Mouse (Mus musculus) kidney, adult 18-20 months (tissue): ENCODE results near the gene Rbms3.

ENCODE experiments used
- DNase-seq: peaks from one replicate; pipeline ENCODE4 v3.0.0; 2021

Rbms3 gene

DNA sequence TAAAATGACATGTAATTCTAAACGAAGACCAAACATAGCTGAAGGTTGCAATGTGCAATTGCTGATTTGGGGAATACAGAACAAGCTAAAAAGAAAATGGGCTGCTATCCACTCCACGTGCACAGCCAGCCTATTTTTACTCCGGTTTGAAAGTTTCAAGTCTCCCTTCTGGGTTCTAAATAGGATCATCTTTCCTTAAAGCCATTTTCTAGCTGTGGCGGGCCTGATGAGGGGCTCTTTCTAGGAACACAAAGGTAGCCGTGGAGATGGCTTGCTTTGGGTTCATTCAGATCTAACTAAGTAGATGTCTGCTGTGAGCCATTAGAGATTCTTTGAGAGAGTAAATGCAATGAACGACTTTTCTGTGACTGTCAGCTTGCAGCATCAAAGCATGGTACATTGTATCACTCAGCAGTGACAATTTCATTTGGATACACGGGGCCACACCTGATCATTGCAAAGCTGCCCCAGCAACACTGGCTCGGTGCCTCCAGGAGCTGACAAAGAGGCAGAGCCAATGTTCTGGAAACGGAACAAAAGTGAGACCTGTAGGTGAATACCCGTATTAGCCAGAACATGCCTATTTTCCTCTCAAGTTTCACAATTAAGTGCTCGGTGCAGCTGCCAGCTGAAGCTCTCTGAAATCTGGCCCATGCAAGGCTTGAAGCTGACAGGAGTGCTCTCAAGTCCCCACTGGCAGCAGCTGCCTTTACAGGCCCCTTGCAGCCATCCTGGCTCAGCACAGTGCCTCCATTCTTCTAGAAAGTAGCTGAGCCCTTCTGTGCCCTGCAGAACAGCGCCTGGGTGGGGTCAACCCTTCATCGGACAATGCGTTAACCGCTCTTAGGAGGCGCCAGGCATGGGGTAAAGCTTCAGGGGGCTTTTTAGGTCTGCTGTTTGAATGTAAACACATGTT is 822.3 kb downstream of the Rbms3 start:
- no peak for DNase-seq

DNA sequence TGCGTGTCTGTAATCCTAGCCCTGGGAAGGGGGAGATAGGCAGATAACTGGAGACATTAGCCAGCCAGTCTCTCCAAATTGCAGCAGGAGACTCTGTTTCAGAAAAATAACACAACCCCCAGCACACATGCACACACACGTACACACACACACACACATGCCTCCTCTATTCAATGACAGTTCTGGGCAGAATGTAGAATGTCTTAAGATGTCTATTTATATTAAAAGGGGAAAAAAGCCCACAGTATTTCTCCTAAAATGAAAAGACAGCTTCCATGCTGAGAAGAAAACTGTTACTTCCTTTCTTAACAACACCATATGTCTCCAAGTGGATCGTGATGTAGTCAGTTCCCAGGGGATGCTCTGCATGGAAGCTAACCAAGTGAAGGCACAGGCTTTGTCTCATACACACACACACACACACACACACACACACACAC is 826.4 kb downstream of the Rbms3 start:
- DNase-seq = no peak

DNA sequence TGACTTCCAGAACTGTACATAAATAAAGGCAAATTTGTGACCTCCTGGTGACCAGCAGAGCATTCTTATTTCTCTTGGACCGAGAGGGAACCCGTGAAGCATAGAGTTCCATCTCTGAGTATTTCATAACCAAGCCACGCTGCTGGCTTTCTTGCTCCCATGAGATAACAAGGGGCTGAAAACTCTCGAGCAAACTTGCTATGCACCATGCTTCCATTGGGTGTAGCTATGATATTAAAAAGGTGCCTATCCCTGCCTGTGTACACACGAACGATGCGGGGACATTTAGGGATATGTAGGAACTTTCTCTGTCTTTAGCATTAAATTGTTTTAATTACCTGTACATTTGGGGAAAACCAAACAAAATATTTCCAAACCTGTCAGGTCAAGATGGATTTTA is 827.1 kb downstream of the Rbms3 start:
- no peak for DNase-seq

DNA sequence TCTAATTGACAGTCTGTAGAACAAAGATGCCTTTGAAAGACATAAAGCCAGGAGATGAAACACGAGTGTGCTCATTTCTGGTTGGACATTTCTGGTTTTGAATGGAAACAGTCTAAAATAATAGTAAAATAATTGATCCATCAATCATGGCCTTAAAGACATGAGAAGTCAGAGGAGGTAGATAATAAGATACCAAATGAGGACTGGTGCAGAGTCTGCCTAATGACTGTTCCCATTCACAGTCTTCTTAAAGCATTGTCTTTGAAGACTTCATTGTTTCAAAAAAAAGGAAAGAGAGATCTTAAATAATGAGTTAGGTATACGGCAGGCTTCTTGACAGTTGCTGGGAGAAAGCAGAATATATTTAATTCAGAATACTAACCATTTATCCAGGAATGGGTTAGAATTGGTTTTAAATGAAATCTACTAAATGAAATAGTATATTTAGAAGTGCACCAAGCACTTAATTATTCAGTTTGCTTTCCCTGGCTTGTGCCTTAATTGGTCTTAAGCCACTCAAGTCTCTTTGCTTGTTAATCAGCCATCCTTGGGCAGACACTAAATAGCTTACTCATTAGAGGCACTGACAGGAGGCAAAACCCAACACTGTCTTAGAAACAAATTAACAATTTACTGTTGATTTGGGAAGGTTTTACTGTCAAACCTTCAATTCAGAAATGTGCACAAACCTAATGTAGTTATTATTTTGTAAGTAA is 834.3 kb downstream of the Rbms3 start:
- no peak for DNase-seq

DNA sequence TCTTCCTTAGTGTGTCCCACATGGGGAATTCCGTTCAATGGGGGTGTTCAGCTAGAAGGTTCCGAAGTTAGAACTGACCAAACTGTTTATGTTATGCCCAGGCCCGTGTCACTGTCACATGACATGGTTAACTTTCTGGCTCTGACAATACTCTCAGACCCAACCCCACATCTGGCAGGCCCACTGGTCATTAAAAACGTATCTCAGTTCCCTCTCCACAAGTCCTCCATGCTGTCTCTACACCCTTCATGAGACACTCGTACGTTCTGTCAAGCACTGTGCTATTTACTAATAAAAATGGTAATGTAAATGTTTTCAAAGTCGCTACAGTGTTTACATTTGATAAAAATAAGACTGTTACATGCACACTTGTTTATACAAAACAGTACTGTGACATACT is 837.9 kb downstream of the Rbms3 start:
- DNase-seq = no peak

DNA sequence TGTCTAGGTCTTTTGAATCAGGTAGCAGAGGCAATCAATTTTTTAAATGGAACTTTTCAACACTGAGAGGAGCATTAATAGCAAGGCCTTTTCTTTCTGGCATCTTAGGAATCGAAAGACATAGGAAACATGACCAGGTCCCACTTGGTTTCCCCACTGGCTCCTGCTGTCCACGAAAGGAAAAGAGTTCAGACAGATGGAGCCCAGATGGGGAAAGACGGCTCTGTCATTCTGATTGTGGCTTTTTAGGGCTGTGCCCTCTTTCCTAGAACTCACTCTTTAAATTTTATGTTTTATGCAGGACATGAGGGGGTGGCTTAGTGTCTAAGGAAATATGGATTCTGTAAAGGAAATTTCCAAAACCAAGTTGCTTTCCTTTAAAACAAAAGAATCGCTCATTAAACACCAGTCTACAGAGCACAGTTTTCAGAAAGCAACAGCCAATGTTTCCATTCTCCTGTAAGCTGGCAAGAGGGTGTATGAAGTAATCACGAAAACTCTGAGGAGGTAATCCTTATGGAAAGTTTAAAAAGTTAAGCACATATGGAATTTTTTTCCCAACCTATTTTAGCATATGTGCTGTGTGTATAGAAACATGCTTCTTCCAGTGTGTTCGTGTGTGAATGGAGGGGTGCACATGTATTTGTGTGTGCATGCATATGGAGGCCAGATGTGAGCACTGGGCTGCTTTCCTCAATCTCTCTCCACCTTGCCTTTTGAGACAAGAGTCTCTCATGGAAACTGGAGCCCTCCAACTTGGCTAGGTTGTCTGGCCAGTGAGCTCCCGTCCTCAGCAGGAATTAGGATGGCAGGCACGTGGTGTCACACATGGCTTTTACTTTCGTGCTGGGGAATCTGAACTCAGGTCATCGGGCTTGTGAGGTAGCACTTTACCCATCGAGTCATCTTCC is 843.3 kb downstream of the Rbms3 start:
- DNase-seq = no peak

DNA sequence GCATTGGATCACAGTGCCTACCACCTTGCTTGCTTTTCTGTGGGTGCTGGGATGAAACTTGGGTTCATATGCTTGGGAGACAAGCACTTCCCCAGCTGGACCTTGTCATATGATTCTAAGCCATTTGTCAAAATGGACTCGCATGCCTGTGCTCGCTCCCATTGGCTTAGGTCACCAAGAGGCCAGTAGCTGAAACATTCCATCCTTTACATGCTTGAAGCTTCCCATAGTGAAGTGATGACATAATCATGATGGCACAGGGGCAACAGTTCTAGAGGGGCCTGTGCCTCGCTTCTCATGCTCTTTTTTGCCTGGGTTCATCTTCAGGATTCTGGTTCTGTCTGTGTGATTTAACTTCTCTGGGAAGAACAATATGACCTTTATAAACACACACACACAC is 857.9 kb downstream of the Rbms3 start:
- no peak for DNase-seq

DNA sequence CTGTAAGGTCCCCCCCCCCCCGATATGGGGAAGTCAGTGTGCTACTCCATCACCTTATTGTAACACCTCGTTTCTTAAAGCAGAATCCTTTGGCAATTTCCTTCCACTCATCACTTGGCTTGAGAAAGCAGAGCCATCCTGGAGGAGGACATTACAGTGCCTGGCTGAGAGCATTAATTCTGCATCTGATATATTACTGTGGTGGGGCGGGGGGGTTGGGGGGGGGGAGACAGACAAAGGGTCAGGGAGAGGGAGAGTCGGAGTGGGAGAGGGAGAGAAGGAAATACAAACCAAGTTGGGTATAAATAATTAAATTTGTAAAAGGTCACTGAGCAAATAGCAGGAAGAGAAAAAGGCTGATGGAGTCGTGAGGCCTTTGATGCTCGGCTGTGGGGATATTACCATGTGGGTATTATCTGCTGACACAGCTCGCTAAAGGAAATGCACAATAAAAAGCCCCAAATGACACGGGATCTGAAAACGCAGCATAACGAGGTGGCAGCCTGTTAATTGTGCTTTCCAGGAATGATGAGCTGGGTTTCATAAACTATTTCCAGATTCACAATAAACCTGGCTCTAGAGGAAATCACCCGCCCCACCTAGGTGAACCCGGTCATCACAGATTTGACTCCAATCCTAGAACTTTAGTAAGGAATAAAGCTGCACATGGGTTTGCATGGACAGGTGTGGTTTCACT is 860.2 kb downstream of the Rbms3 start:
- no peak for DNase-seq

DNA sequence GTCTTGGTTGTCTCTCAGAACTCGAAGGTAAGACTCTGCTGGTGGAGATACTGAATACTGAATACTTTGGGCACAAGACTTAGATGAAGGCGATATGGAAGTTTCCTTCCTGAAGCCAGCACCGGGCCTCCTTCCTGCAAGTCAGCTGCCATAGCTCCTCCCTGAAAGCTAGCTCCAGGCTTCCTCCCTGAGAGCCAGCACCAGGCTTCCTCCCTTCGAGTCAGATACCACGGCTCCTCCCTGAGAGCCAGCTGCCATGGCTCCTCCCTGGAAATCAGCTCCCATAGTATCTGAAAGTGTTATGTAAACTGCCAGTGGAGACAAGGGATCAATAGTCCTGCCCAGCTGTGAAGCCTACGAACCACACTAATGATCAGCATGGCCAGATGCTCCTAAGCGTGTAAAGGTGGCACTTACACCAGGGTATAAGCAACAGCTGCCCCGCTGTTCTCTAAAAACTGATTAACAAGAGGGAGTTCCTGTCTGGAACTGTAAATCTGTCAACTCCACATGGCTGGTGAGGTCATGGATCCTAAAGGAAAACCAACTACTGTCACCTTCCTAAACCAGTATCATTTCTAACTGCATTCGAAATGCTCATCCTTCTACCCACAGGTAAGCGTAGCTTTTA is 867.2 kb downstream of the Rbms3 start:
- DNase-seq = peak; percentile 14

DNA sequence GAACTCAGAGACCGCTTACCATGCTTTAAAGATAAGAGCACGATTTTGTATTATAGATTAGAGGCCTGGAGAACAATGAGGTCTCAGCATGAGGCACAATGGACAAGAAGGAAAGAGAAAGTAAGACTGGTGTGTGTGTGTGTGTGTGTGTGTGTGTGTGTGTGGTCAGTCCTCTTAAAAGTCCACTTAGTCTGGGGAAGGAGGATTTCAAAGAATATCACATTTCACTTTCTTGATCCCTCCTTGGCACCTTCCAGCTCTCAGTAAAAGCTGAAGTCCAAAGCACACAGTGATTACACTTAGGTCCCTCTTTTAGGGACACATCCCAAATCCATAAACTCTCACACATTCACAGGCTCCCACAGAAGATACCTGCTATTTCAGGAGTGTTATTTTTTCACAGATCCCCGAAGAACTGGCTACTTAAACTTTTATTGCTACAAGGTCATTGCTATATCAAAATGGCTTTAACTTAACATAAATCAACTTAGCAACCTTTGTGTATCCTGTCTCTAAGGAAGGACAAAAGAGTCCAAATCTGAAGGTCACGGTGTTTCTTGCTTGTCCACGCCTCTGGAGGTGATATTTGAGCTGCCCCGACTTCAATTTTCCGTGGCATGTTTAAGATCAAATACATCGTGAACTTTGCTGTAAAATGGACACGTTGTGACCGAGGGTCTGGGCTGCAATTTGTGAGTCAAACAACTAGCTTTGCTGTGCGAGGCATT is 880.7 kb downstream of the Rbms3 start:
- no peak for DNase-seq

DNA sequence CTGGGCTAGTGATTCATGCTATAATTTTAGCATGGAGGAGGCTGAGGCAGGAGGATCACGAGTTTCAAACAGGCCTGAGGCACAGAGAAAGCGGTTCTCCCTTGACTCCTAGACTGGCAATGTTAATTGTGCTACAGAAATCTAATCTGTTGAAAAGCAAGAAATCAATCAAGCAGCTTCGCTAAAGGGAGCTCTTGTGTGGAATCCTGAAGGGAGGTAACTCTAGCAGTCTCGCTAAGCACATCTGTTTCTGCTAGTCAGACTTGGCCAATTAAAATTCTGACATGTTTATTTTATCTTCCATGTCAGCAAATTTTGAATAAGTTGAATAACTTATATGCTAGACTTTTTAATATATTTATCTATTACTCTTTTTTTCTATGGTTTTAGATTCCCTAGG is 881.4 kb downstream of the Rbms3 start:
- no peak for DNase-seq

DNA sequence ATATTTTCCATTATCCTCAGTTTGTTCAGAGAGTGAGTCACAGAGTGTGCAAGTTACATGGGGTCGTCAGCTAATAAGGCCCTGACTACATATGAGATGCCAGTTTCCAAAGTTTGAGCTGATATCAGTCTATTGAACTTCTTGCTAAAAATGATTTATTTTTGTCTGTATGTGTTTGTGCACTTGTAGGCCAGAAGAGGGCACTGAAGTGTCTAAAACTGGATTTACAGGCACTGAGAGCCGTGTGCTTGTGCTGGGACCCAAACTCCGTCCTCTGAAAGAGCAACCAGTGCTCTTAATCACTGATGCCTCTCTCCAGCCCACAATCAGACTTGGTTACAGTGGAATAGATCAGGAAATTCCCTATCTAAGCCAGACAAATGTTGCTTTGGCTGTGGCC is 882.8 kb downstream of the Rbms3 start:
- DNase-seq = no peak

DNA sequence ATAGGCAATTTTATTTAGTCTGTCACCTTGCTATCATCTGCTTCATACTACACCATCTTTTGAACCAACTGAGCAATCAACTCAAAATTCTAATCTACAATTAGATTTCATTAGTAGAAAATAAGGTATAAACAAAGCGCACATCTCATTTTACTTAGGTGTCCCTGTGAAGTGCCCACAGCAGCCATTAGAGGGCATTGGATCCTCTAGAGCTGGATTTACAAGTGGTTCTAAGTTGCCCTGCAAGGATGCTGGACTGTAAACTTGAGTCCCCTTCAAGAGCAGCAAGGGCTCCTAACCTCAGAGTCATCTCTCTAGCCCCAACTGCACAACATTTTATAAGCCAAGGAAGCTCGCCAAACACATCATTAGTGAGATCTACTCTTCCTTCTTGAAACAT is 891.9 kb downstream of the Rbms3 start:
- no peak for DNase-seq

DNA sequence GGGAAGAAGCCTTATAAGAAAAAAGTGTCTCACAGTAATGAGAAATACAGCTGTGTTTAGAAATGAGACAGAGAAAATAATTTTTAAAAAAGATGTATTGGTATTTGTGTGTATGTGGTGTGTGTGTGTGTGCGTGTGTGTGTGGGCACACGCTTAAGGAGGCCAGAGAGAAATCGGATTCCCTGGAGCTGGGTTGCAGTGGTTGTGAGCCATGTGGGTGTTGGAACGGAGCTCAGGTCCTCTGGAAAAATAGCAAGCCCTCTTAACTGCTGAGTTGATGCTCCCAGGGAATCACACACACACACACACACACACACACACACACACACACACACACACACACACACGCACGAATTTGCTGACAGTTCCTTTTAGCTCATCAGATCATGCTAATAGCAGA is 900.5 kb downstream of the Rbms3 start:
- no peak for DNase-seq

DNA sequence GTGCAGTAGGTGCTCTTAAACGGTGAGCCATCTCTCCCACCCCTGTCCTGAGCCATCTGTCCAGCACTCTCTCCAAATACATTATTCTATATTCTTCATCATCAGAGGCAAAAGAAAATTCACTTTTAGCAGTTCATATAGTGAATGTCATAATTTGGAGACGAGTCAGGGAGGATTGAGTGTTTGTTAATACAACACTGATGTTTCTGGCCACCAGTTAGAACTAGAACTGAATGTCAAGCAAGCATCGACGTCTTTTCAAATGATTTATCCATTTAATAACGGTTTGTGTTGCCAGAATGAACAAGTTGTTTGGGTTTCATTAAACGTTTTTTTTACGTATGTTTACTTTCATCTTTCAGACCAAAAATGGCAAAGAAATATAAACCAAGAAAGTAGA is 901.1 kb downstream of the Rbms3 start:
- DNase-seq = no peak

DNA sequence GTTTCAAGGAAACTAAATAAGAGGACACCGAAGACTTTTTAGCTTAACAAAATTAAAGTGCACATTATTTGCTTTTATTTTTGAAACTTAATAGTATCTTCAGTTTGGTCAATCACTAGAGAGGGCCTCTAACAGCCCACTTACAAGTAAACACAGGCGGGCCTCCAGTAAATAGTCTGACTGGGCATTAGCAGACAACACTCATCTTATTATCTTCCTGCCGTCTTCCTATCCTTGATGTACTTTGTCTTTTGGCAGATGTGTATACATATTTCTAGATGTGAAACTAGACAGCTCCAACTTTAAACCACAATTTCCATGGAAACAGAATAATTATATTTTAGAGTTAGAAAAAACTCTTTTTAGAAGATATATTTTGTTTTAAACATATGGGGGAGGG is 901.6 kb downstream of the Rbms3 start:
- no peak for DNase-seq

DNA sequence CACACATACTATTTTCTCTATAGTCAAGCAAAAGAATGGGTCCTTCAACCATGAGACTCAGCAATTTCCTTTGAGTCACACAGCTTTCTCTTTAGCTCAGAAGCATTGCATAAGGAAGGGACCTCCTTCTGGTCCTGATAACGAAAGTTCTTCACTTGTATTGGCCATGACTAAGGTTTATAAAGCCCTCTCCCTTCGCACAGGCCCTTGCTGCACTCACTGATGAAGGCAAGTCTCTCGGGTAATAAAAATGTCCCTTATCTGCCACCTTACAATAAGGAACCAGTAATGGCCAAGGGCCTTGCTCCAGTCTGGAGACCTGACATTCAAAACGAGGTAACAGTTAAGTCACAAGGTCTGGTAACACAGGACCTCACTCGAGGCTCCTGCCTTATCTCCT is 905.1 kb downstream of the Rbms3 start:
- DNase-seq = no peak

DNA sequence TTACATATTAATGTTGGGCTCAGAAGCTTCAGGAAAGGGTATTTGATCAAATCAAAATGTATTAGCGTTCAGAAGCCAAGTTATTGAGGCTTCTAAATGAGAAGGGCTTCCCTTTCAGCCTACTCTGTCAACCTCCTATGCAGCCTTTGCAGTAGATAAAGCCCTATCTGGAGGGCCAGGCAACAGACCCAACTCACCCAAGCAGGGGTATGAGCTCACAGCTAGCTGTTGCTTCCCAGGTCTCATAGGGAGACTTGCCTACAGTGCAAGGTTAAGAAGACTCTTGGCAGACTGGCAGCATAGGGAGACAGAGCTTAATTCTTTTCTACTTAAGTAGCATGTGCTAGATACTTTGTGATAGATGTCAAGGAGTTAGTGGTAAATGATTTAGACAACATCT is 926.6 kb downstream of the Rbms3 start:
- no peak for DNase-seq

DNA sequence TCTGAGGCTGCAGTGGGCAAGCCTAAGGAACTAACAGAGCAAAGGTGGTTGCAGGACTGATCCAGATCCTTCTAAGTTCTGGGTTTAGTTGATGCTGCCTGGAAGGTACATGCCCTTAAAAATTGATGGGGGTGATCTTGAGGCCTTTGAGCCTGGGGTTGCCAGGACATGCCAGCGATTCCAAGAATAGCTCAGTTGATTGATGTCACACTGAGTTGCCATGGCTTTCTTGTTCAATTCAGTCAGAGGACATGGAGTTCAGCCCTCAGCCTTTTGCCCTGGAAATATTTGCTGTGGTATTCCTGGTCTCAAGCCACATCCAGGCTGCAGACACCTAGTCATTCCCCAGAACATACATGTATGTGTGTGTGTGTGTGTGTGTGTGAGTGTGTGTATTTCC is 927.1 kb downstream of the Rbms3 start:
- DNase-seq = no peak

DNA sequence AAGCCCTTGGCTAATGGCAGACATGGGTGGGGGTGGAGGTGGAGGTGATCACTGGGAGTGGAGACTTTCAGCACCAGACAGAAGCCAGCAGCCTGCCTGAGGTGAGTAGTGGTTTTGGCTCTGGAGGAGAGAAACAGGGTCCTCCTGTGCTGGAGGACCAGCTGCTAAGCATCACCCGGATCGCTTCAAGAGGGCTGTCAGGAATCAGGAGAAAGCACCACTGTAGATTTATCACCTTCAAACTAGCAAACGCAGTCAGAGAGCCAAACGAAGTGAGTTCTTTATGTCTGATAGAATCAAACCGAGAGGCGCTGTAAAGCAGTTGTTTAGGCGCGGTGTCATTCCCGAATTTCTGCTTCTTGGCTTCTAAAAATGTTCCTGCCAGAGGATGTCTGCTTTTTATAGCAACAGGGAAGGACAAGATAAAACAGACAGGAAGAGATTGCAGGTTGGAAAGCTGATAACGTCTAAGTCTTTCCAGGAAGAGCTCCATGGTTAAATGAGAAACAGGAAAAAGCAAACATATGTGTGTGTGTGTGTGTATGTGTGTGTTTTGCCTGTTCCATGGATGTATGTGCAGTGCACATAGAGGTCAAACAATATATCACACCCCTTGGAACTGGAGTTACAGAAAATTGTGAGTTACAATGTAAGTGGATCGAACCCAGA is 928.1 kb downstream of the Rbms3 start:
- no peak for DNase-seq

DNA sequence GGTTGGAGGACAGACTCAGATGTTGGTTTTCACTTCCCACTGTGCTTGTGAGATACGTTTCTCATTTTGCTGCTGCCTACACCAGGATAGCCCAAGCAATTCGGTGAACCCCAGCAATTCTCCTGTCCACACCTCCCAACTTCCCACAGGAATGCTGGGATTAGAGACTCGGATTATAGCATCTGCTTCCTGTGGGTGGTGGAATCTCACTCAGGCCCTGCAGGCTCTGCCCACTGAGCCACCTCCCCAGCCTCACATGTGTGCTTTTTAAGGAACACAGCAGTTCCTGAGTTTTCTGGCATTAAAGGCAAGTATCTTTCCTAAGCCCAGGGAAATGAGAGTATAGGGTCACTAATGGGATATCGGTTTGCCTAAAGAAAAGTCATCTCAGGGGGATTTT is 941.1 kb downstream of the Rbms3 start:
- no peak for DNase-seq
